Mouse (Mus musculus): Measurements from ENCODE around the gene Rlbp1.
A peak's percentile ranks its signal among the peaks of the same experiment; 100 is the strongest.

Gene Rlbp1

DNA sequence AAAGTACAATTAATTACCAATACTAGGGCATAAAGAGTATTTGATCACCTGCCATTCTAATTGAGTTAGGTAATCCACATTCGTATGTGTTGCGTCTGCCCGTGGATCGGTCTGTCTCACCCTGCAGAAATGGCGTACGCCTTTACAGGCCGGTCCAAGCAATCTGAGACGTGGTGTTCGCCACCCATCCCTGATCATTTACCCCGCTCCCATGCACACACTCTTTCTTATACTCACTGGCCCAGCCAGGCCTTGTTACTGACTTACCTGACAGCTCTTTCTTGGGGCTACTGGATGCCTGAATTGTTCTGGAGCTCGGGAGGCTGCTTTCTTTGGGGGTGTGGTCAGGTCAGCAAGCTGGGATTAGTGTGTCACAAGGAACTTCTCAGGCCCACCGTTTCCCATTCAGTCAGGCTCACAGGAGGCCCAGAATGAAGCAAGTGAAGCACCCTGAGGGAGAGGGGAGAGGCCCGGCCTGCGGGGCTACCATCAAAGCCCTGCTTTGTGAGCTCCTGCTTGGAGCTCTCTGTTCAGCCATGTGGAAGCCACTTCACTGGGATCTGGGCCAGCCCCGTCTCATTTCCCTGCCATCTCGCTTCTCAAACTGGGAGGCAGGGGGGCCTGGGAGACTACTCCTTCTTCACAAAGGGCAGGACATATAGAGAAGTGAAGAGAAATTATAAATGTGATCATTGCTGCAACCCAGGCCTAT, at the start of gene Rlbp1:
Gene Rlbp1 (minus strand): TSS at position 627 of the 712 bp plus-strand sequence.
- DNase-seq: peak; percentile 84

GRCm38 (mm10) chr7:79428243-79428642, 41.4 kb upstream of the Rlbp1 start:
- no peak for DNase-seq

DNA sequence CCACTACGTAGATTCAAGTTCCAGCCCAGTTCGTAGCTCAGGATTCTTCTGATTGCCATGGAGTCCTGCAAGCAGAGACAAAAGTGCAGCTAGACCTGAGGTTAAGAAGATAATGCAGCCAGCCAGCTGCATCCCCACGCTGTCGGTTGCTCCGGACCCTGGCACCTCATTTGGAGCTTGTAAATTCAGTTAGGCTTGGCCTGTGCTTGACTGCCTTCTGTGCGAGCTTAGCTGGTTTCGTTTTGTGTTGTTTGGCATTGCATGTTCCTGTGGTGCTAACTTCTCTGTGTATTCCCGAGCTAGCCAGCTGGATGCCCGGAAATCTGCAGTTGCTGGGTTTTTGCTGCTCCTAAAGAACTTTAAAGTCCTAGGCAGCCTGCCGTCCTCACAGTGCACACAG, 39.0 kb upstream of the Rlbp1 start:
- DNase-seq: no peak

DNA sequence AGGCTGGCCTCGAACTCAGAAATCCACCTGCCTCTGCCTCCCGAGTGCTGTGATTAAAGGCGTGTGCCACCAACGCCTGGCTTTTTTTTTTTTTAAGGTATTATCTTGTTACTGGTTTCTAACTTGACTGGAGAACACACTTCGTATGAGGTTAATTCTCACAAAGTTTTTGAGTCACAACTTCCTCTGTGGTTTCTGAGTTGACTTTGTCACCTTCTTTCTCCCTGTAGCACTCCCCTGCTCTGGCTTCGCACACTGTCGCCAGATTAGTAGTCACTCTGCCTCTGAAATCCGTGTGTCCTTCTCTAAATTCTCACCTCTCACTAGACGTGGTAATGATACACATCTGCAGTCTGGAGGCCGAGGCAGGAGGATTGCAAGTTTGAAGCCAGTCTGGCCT, 36.0 kb upstream of the Rlbp1 start:
- DNase-seq: no peak

- no peak for DNase-seq
Measured at GRCm38 (mm10) chr7:79419950-79420349, 33.1 kb upstream of the Rlbp1 start.

DNA sequence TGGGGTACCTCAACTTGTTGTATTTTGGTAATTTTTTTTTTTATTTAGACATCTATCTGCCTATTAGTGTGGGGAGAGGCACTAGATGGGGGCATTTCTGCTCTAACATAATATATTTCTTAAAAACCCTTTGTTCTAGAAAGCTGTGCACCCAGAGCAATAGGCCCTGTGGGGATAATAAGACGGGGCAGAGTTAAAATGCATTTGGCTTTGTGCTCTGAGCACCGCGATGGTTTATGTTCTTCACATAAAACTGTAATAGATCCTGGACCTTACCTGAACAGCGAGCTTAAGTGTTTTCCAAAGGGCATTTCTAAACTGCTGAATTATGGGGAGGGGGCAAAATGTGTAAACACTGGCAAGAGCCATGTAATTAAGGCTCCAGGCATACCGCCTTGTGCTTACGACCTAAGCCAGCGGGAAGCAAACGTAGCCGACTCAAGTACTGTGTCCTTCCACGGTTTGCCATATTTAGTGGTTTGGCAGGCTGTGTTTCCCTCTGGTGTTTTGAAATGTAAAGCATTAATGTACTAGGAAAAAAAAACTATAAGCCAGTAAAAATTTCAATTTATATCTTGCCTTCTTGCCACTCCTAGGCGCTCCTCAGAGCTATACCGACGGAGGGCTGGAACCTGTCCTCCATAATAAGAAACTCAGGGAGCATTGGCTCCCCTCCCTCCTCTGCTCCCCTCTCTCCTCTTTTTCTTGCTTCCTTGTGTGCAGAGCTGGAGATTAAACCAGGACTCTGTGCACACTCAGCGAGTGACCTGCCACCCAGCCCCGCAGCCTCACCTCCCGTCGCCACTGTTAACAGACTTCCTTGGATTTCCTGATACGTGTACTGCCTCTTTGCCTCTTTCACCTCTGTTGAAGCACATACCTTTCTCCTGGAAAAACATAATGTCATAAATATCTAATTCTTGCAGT, 27.9 kb upstream of the Rlbp1 start:
- DNase-seq: no peak

- DNase-seq: no peak
Measured at GRCm38 (mm10) chr7:79400296-79400695, 13.4 kb upstream of the Rlbp1 start.

DNA sequence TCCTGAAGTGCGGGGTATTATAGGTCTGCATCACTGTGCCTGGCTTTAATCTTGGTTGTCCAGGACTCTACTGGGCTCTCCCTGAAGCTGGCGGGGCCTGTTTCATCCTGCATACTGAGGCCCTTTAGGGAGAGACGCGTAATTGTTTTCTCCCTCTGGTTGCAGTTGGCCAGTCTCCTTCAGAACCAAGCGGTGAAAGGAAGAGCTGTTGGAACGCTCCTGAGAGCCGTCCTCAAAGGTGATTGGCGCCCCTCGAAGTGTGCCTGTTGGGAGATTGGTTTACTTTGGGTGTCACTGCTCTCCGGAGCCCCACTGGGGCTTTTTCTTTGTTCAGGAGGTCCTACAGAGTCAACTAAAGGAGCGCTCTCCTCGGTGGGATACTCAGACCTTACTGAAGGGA, 12.1 kb upstream of the Rlbp1 start:
- no peak for DNase-seq

DNA sequence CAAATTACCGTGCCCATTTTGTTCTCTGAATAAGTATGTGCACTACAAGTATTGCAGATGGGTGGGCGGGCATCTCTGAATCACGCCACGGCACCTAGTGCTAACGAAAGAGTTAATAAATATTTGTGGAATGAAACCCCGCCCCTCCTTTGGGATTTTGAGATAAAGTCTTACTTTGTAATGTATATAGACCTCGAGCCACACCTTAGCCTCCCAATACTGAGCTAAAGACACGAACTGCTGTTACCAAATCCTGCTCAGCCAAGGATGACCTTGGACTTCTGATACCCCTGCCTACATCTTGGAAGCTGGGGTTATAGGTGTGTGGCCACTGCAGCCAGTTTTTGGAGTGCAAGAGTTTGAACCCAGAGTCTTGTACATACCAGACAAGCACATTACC, 11.6 kb upstream of the Rlbp1 start:
- DNase-seq: no peak

- DNase-seq: no peak
Measured at GRCm38 (mm10) chr7:79397446-79397963, 10.7 kb upstream of the Rlbp1 start.

DNA sequence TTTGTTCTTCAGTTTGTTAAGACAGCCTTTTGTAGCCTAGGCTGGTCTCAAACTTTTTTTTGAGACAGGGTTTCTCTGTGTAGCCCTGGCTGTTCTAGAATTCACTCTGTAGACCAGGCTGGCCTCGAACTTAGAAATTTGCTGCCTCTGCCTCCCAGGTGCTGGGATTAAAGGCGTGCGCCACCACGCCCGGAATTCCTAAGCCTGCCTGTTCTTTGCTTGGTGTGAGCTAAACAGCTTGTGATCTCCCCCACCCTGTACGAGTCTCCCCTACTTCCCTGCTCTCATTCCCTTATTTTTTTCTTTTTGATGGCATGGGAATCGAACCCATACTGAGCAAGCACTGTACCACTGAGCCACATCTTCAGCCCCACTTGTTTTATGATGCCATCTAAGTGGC, 8.3 kb upstream of the Rlbp1 start:
- no peak for DNase-seq

- DNase-seq: no peak
Measured at GRCm38 (mm10) chr7:79394666-79395065, 7.8 kb upstream of the Rlbp1 start.

- no peak for DNase-seq
Measured at GRCm38 (mm10) chr7:79393924-79394323, 7.1 kb upstream of the Rlbp1 start.

- peak; percentile 38 for DNase-seq
Measured at GRCm38 (mm10) chr7:79392860-79393513, 6.1 kb upstream of the Rlbp1 start.

GRCm38 (mm10) chr7:79391883-79392649, 5.2 kb upstream of the Rlbp1 start, which contains the start of gene Fanci:
TSS of gene Fanci (plus strand) at chr7:79391929.
- peak; percentile 97 for DNase-seq

- DNase-seq: no peak
Measured at GRCm38 (mm10) chr7:79391471-79391870, 4.6 kb upstream of the Rlbp1 start.

DNA sequence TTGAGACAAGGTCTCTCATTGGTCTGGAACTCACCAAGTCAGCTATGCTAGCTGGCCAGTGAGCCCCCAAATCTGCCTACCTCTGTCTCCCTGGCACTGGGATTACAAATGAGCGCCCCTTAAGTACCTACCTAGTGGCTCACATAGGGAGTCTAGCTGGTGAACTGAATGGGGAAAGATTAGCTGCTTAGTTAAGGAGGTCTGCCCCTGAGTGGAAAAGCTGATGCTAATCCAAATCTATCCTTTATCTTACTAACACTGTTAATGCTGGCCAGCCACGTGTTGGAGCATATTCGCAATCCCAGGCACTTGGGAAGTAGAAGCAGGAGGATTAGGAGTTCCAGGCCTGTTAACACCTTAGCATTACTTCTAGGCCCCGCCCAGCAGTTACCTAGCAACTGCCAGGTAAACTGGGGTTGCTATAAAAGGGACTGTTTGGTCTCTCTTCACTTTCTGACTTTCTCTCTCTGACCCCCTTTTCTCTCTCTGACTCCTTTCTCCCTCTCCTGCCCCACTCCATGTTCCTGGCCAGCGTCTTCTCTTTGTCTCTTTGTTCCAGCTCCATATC, 3.4 kb upstream of the Rlbp1 start:
- DNase-seq: peak; percentile 83

- DNase-seq: peak; percentile 93
Measured at GRCm38 (mm10) chr7:79388671-79389206, 1.9 kb upstream of the Rlbp1 start.

- DNase-seq: no peak
Measured at GRCm38 (mm10) chr7:79387991-79388390, 1.1 kb upstream of the Rlbp1 start.

GRCm38 (mm10) chr7:79387140-79387539, 292 bp upstream of the Rlbp1 start:
- no peak for DNase-seq

DNA sequence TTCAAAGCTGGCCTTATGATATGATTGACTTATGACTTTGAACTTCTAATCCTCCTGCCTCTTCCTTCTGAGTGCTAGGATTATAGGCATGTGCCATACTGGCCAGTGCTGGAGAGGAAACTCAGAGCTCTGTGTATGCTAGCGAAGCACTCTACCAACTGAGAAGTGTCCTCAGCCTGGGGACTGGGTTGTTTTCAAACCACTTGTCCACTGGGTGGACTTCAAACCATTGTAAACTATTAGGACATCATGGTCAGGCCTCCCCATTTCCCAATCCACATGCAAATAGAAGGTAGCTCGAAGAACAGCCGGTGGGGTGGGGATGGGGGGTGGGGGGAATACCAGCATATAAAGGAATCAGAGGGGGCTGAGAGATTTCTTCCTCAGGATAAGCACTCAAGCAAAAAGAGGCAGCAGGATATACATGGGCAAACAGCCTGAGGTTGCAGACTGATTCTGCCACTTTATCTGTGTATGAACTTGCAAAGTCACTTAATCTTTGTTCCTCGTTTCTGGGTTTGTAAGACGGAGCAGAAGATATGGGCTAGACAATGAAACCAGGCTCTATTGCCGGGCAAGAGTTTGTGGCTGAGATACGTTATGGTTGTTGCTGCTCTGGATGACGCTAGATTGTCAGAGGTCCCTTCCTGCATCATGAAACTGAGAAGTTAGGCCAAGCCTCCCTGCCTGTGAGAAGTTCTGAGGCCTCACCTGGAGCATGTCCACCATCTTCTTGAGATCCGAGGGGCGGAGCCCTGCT, 10.2 kb downstream of the Rlbp1 start:
- no peak for DNase-seq
